Mouse (Mus musculus) liver, embryonic 16.5 days (tissue): Measurements from ENCODE around the gene Tas2r118. TPM values are rescaled to one million over a fixed set of nuclear protein-coding genes. Genes with fewer than 3 reads are reported as not detected.

Experiments used
- ATAC-seq: fragments of 200-750 bp; cut with Nextera tagmentation; 2 replicates; pipeline ENCODE4 v1.8.0; 2017; ENCODE audit warnings: low read depth, mild to moderate bottlenecking, moderate number of reproducible peaks, moderate library complexity
- H3K27ac ChIP-seq: fragments of 300-500 bp; sonication (generic); 2 replicates; pipeline ENCODE4 v1.5.1; 2014; ENCODE audit warnings: mild to moderate bottlenecking, low read length
- H3K27me3 ChIP-seq: fragments of 300-500 bp; sonication (generic); 2 replicates; pipeline ENCODE4 v1.6.1; 2014; ENCODE audit warnings: low read depth, low read length, mixed read lengths; ENCODE audit not compliant: control insufficient read depth, insufficient read depth
- H3K36me3 ChIP-seq: fragments of 300-500 bp; sonication (generic); 2 replicates; pipeline ENCODE4 v1.6.1; 2014; ENCODE audit warnings: mild to moderate bottlenecking; ENCODE audit not compliant: control insufficient read depth, insufficient read depth
- H3K4me1 ChIP-seq: fragments of 300-500 bp; sonication (generic); 2 replicates; pipeline ENCODE4 v1.6.1; 2014; ENCODE audit warnings: low read depth, low read length, mixed read lengths; ENCODE audit not compliant: control insufficient read depth
- H3K4me2 ChIP-seq: fragments of 300-500 bp; sonication (generic); 2 replicates; pipeline ENCODE4 v1.6.1; 2014; ENCODE audit warnings: low read depth, low read length, mixed read lengths
- H3K4me3 ChIP-seq: fragments of 300-500 bp; sonication (generic); 2 replicates; pipeline ENCODE4 v1.5.1; 2014; ENCODE audit warnings: low read depth, mild to moderate bottlenecking, low read length
- H3K9ac ChIP-seq: fragments of 300-500 bp; sonication (generic); 2 replicates; pipeline ENCODE4 v1.6.1; 2014; ENCODE audit warnings: low read depth, low read length
- H3K9me3 ChIP-seq: fragments of 300-500 bp; sonication (generic); replicated peaks from 2 replicates; pipeline ENCODE4 v1.6.1; 2016; ENCODE audit warnings: low read length; ENCODE audit not compliant: control insufficient read depth
- WGBS: fragments of 180-500 bp; shearing (Covaris S2); extraction: QIAGEN DNeasy Blood & Tissue Kit; methylation state at CpG from one replicate; pipeline ENCODE4 v1.1.7; 2014; ENCODE audit not compliant: insufficient replicate concordance; 5-methylcytosine and 5-hydroxymethylcytosine counted together
- polyA plus RNA-seq: library from polyadenylated mRNA; unstranded; fragments of >200 nt; fragmentation: Nextera tagmentation; extraction: Ambion mirVana; gene quantifications from 2 replicates; pipeline ENCODE4 v1.2.1, GENCODE M21; 2015

The Tas2r118 gene
- not detected in 2 replicates for polyA plus RNA-seq

DNA sequence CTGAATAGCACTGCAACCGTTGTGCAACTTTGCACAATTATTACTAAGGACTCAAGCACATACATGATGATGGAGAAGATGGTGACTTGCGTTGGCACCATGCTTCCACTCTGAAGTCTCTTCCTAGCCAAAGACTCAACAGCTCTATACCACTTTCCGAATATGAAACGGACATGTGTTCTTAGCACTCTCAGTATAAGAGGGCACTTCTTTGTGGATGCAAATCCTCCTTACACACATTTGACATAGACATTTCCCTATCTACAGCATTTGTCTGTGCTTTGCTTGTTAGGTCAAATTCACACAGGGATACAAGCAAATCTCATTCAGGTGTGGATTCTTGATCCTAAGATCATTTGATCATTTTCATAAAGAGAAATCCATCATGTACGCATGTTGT lies at the start of gene Tas2r118:
TSS of gene Tas2r118 (minus strand) at position 101 of the 400 bp plus-strand sequence.
- Histone ChIP-seq H3K27ac (no peak within 1 kb of the TSS), H3K27me3 (no peaks in the 10 kb centered on the region), H3K4me3 (no peak within 1 kb of the TSS), H3K4me2 (no peak within 1 kb of the TSS), H3K9me3 (no peaks in the 10 kb centered on the region), H3K36me3 (no peaks in the 10 kb centered on the region), H3K4me1 (no peaks in the 10 kb centered on the region), H3K9ac (no peak within 1 kb of the TSS)
- no peak for ATAC-seq
- WGBS, result 61% methylated on average over 5 of the region's 5 CpGs

- Histone ChIP-seq H3K36me3 (no peaks in the 10 kb centered on the region), H3K4me1 (no peaks in the 10 kb centered on the region), H3K27ac (no peak overlapping the region), H3K4me3 (no peak overlapping the region), H3K27me3 (no peaks in the 10 kb centered on the region), H3K9me3 (no peaks in the 10 kb centered on the region), H3K9ac (no peak overlapping the region), H3K4me2 (no peak overlapping the region)
- ATAC-seq, result no peak
- WGBS, result 70% methylated on average over 5 of the region's 5 CpGs
These were observed 48.5 kb upstream of the Tas2r118 start for GRCm38 (mm10) chr6:24018320-24018719.

GRCm38 (mm10) chr6:23993276-23993675 lies 23.4 kb upstream of the Tas2r118 start:
- H3K4me3 ChIP-seq, result no peak overlapping the region
- H3K9ac ChIP-seq, result no peak overlapping the region
- no peaks in the 10 kb centered on the region for H3K4me1 ChIP-seq
- no peaks in the 10 kb centered on the region for H3K36me3 ChIP-seq
- no peaks in the 10 kb centered on the region for H3K27me3 ChIP-seq
- H3K4me2 ChIP-seq, result no peak overlapping the region
- WGBS, result 49% methylated on average over 2 of the region's 2 CpGs
- H3K27ac ChIP-seq, result no peak overlapping the region
- no peaks in the 10 kb centered on the region for H3K9me3 ChIP-seq
- ATAC-seq, result no peak

DNA sequence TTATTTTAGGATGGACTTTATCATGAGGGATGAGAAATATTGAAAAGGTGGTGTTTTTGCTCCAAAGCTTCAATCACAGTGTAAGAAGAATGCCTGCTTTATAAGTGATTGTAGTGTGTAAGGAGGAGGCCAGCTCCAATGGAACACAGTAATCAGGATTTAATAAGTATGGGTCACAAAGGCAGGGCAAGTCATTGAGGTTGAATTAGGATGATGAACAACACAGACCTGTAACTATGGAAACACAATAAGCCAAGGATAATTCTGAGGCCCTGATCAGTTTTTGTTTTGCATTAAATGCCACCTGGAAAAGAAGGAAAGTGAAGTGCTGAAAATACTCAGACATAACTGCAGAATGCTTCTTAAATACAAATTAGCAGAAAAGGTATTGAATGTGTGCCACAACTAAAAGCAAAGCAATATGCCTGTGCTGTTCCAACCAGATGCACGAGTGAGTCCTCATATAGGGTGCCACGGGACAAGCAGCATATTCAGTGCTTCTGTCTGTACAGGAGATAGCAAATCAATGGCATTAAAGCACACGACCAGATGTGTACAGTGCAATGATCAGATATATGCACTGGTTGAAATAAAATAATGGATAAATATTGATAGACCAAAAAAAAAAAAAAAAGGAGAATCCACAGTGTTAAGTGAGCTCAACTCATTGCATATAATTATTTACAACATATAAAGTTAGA lies 21.0 kb upstream of the Tas2r118 start:
- H3K27ac ChIP-seq, result no peak overlapping the region
- H3K4me2 ChIP-seq, result no peak overlapping the region
- no peaks in the 10 kb centered on the region for H3K27me3 ChIP-seq
- no peak for ATAC-seq
- H3K4me1 ChIP-seq, result no peaks in the 10 kb centered on the region
- no peaks in the 10 kb centered on the region for H3K36me3 ChIP-seq
- H3K9ac ChIP-seq, result no peak overlapping the region
- H3K9me3 ChIP-seq, result no peaks in the 10 kb centered on the region
- no peak overlapping the region for H3K4me3 ChIP-seq
- 53% methylated on average over 3 of the region's 3 CpGs for WGBS

GRCm38 (mm10) chr6:23986293-23986692 lies 16.4 kb upstream of the Tas2r118 start:
- no peaks in the 10 kb centered on the region for H3K4me1 ChIP-seq
- no peak overlapping the region for H3K4me2 ChIP-seq
- H3K27me3 ChIP-seq, result no peaks in the 10 kb centered on the region
- H3K36me3 ChIP-seq, result no peaks in the 10 kb centered on the region
- no peak for ATAC-seq
- 54% methylated on average over 1 of the region's 1 CpGs for WGBS
- H3K9ac ChIP-seq, result no peak overlapping the region
- no peak overlapping the region for H3K4me3 ChIP-seq
- H3K27ac ChIP-seq, result no peak overlapping the region
- no peaks in the 10 kb centered on the region for H3K9me3 ChIP-seq

DNA sequence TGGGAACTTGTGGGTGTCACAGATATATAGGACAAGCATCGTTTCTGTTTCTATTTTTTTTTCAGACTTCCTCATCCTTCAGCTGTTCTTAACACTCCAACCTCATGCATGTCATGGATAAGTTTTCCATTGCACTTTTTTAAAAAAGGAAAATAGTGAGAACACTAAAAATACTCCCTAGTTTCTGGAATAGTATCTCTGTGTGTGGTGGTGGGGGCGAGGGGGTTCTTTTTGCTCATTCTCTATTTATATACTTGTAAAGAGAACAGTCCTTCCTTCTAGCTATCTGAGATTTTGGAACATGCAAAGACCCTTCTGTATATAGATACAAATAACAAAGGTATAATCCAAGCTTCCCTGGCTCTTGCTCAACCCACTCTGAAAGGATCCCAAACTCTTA lies 2.9 kb downstream of the Tas2r118 start:
- 39% methylated on average over 2 of the region's 2 CpGs for WGBS
- Histone ChIP-seq H3K4me1 (no peaks in the 10 kb centered on the region), H3K9ac (no peak overlapping the region)

DNA sequence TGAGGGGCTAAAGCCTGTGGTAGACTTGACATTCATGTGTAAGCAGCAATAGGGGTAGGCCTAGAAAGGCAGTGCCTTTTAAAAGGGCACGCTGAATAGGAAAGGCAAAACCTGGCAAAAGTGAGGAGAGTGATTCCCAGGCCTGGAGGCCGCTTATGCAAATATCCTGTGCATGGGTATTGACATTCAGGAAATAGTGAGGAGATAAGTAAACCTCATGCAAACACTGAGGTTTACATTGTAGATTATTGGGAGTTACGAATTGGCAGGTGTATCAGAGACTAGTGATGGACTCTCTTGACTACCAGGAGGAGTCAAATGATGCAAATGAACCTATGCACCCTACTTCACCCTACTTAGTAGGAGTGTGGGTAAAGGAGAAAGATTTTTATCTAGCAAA lies 3.9 kb downstream of the Tas2r118 start:
- Histone ChIP-seq H3K27me3 (no peaks in the 10 kb centered on the region), H3K9me3 (no peaks in the 10 kb centered on the region), H3K4me3 (no peak overlapping the region), H3K4me1 (no peaks in the 10 kb centered on the region), H3K36me3 (no peaks in the 10 kb centered on the region), H3K4me2 (no peak overlapping the region), H3K27ac (no peak overlapping the region), H3K9ac (no peak overlapping the region)
- no peak for ATAC-seq
- 32% methylated on average over 3 of the region's 3 CpGs for WGBS

More for the DNA sequence above, 2.9 kb downstream of the Tas2r118 start:
- Histone ChIP-seq H3K4me3 (no peak overlapping the region), H3K9me3 (no peaks in the 10 kb centered on the region), H3K27ac (no peak overlapping the region), H3K36me3 (no peaks in the 10 kb centered on the region), H3K27me3 (no peaks in the 10 kb centered on the region), H3K4me2 (no peak overlapping the region)
- ATAC-seq, result no peak

DNA sequence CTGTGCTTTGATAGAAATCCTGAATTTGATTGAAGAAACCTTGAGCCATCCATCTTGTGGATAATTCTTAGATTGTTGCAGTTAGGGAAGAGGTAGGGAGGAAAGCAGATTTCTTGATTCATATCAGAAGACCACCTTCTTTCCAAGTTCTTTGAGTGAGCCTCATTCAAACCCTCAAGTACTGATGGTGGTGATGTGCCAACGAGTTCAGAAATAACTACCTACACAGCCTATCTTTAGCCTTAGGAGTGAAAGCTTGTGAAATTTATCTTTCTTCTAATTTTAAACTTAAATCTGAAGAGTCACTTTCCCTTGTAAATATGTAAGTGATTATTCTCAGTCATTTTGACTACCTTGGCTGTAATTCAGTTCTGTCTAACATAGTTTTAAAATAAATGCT lies 6.1 kb downstream of the Tas2r118 start:
- no peaks in the 10 kb centered on the region for H3K36me3 ChIP-seq
- H3K9me3 ChIP-seq, result no peaks in the 10 kb centered on the region
- no peak overlapping the region for H3K4me2 ChIP-seq
- no peak for ATAC-seq
- H3K27ac ChIP-seq, result no peak overlapping the region
- H3K4me3 ChIP-seq, result no peak overlapping the region
- no peak overlapping the region for H3K9ac ChIP-seq
- H3K27me3 ChIP-seq, result no peaks in the 10 kb centered on the region
- H3K4me1 ChIP-seq, result no peaks in the 10 kb centered on the region
- WGBS, result 29% methylated on average over 1 of the region's 1 CpGs

DNA sequence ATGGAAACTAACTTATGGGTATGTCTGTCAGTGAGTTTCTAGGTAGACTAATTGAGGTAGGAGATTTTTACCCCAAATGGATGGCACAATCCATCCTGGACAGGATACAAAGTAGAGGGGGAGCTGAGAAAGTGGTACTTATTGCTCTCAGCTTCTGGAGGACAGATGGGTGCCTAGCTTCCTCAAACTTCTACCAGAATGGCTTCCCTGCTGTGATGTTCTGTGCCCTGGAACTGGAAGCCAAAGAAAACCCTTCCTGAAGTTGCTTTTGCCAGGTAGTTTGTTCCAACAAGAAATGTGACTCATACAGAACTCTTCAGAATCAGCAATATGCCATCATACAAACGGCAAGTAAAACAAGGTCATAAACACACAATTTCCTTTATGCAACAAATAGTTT lies 29.1 kb downstream of the Tas2r118 start:
- Histone ChIP-seq H3K4me3 (no peak overlapping the region), H3K27me3 (no peaks in the 10 kb centered on the region), H3K36me3 (no peaks in the 10 kb centered on the region), H3K4me1 (no peaks in the 10 kb centered on the region), H3K9me3 (no peaks in the 10 kb centered on the region), H3K4me2 (no peak overlapping the region), H3K27ac (no peak overlapping the region), H3K9ac (no peak overlapping the region)
- no peak for ATAC-seq
- WGBS, result 62% methylated on average over 1 of the region's 1 CpGs
